Mouse (Mus musculus) A20 (cell line): ENCODE data around the gene Ribc1.

ENCODE experiments used
- DNase-seq: peaks from one replicate; pipeline ENCODE4 v3.0.0-alpha.2; 2011; ENCODE audit warnings: low read depth, low spot score

Ribc1 gene

DNA sequence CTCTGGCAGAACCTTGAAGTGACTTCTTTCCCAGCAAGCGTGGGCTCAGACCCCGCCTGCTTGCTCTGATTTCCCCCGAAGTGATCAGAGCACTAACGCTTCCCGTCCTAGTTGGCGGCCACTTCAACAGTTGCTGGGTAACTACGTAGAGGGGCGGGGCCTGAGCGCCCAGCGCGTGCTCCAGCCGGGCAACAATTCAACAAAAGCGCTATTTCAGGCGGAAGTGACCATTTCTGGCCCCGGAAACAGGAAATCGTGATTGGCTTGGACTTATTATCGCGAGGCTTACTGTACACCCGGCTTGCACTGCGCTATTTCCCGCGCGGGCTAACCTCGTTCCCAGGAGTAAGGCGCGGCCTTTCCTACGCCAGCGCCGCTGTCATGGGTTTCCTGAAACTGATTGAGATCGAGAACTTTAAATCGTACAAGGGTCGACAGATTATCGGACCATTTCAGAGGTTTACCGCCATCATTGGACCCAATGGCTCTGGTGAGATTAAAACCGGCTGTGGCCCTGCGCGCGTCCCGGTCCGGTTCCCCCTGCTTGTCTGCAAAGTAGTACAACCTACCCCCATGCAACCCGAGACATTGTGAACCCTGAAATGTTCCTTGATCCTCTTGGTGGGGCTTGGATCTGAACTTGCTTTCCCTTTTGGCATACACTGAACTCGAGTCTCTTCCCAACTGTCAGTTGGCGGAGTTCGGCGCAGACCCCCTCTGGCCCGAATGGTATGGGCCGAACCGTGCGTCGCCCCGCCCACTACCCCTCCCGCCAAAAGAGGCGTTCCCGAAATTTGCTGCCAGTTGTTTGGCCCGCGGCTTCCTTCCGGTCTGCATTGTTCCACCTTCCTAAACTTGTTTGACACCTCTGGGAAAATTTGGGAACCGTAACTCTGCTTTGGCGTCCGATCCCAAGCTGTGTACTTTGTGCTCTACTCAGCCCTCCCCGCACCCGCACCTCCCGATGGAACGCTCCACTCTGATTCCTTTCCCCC lies at the start of gene Ribc1, which contains the start of gene Smc1a:
Ribc1 (minus strand) TSS at position 145 of the 995 bp plus-strand sequence.
Smc1a (plus strand) TSS at position 278 of the 995 bp plus-strand sequence.
- DNase-seq, result peak; percentile 94

DNA sequence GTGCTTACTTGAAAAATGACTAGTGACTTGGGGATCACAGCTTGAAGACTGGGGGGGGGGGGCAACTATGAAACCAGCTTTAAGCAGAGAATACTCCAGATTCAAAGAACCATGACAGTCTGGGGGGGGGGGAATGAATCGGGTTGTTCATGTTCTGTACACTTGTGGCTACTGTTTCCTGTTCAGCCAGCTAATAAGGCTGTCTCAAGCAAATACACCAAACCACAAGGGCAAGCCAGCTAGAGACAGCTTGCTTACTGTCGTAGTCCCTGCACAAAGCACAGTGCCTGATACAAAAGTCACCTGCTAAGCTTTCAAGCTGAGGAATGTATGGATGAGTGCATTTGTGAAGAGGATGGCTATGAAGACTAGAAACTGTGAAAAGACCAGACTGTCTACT lies 49.6 kb upstream of the Ribc1 start:
- peak; percentile 56 for DNase-seq

DNA sequence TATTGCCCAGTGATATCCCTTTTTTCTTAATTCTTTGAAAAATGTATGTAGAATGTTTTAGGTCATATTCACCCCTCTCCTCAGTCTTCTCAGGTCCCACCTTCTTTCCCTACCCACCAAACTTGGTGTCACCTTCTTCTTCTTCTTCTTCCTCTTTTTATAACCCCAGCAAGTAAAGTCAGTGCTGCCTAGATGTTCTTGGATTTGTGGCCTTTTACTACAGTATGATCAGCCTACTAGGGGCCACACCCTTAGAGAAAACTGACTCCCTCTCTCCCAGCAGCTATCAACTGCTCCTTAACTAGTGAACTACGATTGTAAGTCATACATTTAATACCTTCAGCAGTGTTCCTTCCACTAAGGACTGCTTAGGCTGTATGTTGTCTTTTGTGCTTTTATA lies 38.0 kb upstream of the Ribc1 start:
- DNase-seq, result no peak

DNA sequence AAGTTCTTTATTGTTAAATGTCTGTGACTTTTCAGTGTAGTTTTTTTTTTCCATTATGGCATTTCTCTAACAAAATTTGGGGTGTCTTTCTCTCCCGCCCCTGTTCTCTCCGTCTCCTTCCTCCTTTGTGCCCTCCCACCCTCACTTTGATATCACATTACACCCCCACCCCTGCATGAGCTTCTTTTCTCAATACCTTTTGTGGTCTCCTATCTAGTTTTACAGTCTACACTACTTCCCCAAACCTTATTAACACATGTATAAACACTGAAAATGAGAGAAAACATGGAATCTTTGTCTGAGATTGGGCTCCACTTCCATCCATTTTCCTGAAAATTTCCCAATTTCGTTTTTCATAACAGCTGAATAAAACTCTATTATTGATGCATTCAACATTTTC lies 36.5 kb upstream of the Ribc1 start:
- DNase-seq, result no peak

DNA sequence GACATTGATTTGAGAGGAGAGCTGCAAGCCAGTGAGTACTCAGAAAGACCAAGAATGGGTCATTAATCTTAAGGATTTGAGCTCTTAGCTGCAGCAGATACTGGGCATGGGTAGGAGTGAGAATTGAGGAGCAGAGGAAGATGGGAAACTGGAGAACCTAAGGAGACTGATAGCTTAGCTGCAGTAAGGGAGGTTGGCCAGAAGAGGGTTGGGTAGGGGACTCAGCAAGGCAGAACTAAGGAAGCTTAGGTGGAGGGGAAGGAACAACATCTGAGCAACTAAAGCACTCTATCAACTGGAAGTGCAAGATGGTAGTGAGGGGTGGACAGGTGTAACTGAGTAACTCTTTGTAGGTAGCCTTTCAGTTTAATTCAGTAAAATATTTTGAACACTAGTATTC lies 31.1 kb upstream of the Ribc1 start:
- no peak for DNase-seq

DNA sequence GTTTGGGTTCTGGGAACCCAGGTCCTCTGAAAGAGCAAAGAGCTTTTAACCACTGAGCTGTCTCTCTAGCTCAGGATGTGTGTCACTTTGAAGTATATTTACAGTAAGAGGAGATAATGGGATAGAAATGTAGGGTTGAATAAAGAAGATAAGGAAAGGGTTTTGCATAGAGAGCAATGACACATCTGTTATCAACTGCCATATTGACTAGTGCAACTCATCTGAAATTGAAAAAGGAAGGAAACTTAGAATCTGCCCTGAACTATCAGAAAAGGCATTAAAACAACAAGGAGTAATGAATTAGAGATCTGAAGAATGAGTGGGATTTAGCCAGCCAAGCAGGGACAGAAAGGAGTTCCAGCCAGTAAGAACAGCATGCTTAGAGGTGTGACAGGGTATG lies 23.8 kb upstream of the Ribc1 start:
- DNase-seq, result no peak

DNA sequence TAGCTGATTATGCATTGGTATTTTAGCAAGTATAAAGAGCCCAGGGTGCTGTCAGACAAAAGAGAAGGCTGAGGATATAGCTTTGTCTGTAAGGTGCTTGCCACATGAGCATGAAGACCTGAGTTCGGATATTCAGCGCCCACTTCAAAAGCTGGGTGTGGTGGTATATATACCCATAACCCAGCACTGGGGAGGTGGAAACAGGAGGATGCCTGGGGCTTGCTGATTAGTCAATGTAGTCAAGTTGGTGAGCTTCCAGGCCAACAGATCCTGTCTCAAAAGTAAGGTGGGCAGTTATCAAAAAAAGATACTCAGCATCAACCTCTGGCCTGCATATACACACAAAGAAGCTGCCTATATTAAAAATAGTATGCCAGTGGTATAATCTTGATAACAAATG lies 3.2 kb upstream of the Ribc1 start:
- no peak for DNase-seq

DNA sequence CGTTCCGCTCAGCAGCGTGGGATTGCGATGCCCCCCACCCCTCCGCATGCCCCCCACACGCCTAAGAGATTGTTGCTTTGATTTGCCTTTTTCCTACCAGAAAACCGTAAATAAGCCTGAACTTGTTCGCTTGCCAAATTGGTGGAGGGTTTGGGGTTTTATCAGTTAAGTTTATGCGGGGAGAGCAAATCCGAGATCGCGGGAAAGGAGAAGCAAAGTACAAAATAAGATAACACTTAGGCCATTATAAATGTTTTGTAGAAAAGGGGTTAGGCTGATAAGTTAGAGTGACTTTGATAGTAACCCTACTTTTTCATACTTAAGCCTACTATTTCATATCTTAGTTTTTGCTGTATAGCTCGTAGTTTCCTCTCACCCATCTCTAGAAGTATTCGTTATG lies 1.1 kb upstream of the Ribc1 start:
- DNase-seq, result no peak

DNA sequence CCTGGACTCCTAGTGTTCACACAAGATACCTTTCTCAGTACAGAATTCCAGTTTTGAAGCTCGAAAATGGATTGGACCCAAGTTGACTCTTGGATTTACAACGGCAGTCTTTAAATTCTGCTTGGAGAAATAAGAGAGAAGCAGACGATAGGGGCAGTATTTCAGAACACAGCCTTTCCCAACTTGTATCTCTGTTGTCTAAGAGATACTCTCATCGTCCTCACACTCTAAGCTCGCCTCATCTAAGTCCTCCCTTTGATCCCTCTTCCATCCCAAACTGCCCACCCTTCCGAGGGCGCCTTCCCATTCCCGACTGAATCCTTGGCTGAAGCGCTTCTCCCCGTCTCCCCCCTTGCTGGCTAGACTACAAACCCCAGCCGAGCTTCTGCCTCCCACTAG lies 344 bp downstream of the Ribc1 start:
- DNase-seq, result no peak

DNA sequence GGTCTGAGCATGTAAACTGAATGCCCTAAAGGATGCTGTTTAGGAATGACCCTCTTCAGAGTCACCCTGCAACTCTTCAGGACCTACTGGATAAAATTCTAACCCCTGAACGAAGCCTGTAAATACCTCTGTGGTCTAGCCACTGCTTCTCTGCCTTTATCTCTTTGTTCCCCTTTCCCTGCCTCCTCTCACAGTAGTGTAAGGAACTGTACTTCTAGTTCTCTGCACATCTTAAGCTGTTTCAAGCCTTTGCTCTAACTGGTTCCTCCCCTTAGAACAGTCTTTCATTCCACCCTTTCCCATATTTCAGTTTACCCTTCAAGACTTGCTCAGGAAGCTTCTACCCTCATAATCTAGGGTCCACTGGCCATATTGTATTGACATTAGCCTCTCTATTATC lies 8.2 kb downstream of the Ribc1 start:
- no peak for DNase-seq

DNA sequence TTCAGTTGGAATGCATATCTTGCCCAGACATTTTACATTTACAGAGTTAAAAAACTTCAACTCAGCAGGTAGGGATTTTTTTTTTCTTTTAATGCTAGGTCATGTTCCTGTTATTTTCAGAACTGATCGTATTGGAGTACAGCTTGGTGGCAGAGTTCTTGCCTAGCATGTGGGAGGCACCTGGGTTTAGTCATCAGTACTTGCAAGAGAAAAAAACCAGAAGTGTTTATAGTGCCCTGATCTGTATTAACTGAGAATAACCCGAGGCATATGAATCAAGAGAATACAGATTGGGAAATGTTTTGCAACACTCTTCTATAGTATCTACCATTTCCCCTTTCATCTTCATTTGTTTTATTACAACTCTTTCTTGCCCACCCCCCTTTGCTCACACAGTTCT lies 13.2 kb downstream of the Ribc1 start:
- DNase-seq, result peak; percentile 14

DNA sequence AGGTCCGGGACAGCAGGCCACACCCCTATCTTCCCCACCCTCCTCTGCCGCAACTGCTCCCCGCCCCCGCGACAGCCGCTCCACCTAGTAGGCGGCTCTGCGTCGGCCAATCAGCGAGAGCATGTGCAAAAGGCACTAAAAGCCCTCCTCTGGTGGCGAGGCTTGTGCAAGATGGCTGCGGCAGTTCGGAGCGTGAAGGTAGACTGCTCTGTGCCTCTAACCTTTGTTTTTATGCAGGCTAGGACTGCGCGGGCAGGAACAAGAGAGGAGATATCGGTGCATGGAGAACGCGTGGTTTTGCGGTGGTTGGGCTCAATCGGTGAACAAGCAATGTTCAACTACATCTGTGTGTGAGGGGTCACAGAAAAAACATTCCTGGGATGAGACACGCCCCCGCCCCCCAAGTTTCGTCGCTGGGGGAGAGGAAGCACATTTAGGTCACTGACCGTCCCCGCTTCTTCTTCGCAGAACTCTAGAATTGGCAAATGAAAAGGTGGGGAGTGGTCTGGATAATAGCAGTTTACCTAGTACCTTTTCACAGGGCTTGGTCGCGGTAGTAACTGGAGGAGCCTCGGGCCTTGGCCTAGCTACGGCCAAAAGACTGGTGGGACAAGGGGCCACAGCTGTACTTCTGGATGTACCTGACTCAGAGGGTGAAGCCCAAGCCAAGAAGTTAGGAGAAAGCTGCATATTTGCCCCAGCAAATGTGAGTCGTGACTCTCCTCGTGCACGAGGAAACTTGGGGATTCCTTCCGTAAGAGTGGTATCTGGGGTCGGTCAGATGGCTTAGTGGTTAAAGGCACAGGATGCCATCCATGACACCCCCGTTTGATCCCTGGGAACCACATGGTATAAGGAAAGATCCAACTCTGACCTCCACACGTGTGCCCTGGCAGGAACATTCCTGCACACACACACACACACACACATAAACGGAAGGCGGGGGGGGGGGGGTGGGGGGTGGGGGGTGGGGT lies 14.1 kb downstream of the Ribc1 start, which contains the start of gene Hsd17b10:
Hsd17b10 (plus strand) TSS at position 109 of the 974 bp plus-strand sequence.
- peak; percentile 81 for DNase-seq

DNA sequence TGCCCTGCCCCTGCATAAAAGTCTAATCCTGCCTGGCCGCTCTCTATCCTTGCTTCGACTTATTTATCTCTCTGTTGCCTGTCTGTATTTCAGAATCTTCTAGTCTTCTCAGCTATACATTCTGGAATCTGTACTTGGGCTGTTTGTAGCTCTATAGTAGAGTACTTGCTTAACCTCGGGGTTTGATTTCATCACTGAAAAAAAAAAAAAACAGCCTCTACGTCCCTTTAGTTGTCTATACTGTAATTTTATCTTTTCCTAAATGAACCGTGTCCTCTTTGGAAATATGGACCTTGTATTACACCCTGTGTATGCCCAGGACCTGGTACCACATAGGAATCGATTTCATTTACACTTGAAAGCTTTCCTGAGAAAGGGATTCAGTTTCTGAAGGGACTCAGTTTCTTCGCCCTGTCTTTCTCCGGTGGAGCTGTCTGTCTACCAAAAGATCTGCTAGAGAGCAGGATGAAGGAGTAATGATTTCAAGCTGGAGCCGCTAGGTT lies 14.9 kb downstream of the Ribc1 start:
- peak; percentile 16 for DNase-seq

DNA sequence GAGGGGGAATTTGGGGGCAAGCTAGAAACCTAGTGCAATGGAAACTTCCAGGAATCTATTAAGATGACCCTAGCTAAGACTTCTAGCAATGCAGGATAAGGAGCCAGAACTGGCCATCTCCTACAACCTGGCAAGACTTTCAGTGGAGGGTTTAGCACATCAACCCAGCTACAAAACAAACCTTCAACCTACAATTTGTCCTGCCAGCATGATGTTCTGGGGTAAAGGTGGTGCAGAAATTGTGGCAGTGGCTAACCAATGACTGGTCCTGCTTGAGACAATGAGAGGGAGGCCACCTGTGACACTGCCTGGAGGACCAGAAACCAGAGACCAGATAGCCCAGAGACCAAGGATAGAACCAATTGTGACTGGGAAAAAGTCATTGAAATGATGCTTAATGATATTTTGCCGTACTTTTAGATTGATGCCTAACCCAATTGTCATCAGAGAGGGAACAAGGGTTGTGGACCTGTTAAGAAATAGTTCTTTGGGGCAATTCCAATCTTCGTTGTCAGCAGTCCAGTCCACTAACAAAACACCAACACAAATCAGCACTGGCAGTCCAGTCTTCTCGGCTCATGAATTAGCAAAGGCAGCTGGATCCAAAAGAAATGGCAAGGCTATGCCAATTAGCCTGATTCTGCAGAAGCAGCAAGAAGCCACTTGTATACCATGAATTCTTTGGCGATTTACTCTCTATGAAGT lies 16.9 kb downstream of the Ribc1 start:
- no peak for DNase-seq
